Mouse (Mus musculus) intestine, embryonic 16.5 days (tissue): ENCODE results near the gene Elf5. TPM values are rescaled to one million over a fixed set of nuclear protein-coding genes. Genes with fewer than 3 reads are reported as not detected.

ENCODE experiments used
- ATAC-seq: fragments of 200-750 bp; cut with Nextera tagmentation; 2 replicates; pipeline ENCODE4 v1.8.0; 2017; ENCODE audit warnings: moderate TSS enrichment, moderate library complexity
- H3K27ac ChIP-seq: fragments of 300-500 bp; sonication (generic); 2 replicates; pipeline ENCODE4 v1.5.1; 2014; ENCODE audit warnings: mild to moderate bottlenecking, low read length
- H3K27me3 ChIP-seq: fragments of 300-500 bp; sonication (generic); replicated peaks from 2 replicates; pipeline ENCODE4 v1.6.1; 2014; ENCODE audit warnings: low read length, control low read depth, mixed read lengths; ENCODE audit not compliant: control insufficient read depth, insufficient read depth
- H3K36me3 ChIP-seq: fragments of 300-500 bp; sonication (generic); 2 replicates; pipeline ENCODE4 v1.6.1; 2014; ENCODE audit warnings: low read length, control low read depth; ENCODE audit not compliant: control insufficient read depth, insufficient read depth
- H3K4me1 ChIP-seq: fragments of 300-500 bp; sonication (generic); 2 replicates; pipeline ENCODE4 v1.6.1; 2014; ENCODE audit warnings: low read length, control low read depth, mixed read lengths; ENCODE audit not compliant: control insufficient read depth, insufficient read depth
- H3K4me2 ChIP-seq: fragments of 300-500 bp; sonication (generic); 2 replicates; pipeline ENCODE4 v1.6.1; 2014; ENCODE audit warnings: low read depth, low read length, control low read depth
- H3K4me3 ChIP-seq: fragments of 300-500 bp; sonication (generic); 2 replicates; pipeline ENCODE4 v1.5.1; 2014; ENCODE audit warnings: mild to moderate bottlenecking, low read length
- H3K9ac ChIP-seq: fragments of 300-500 bp; sonication (generic); 2 replicates; pipeline ENCODE4 v1.6.1; 2014; ENCODE audit warnings: low read depth, low read length
- H3K9me3 ChIP-seq: fragments of 300-500 bp; sonication (generic); 2 replicates; pipeline ENCODE4 v1.6.1; 2016; ENCODE audit warnings: low read length, control low read depth; ENCODE audit not compliant: control insufficient read depth
- WGBS: fragments of 180-500 bp; shearing (Covaris S2); extraction: QIAGEN DNeasy Blood & Tissue Kit; methylation state at CpG from one replicate; pipeline ENCODE4 v1.1.7; 2014; 5-methylcytosine and 5-hydroxymethylcytosine counted together
- polyA plus RNA-seq: library from polyadenylated mRNA; unstranded; fragments of >200 nt; fragmentation: Nextera tagmentation; extraction: Ambion mirVana; gene quantifications from 2 replicates; pipeline ENCODE4 v1.2.1, GENCODE M21; 2015

Gene Elf5
- polyA plus RNA-seq, 1 experiment from 2014 or later = 0.22 TPM

DNA sequence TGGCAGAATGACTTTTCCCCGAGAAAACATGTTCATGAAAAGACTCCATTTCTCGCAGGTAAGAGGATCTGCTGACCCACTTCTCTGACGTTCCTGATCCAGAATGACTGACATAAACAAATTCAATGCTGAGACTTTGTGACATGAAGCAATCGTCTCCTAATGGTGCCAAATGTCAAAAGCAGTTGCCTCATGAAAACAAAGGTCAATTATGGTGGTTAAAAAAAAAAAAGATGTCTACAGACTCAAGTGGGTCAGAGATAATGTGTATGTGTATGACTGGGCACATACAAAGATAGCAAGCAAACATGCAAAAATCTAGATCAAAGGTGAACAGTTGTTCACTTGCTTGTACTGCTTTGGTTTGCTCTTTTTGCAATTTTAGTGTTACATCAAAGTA is 82.3 kb downstream of the Elf5 start:
- Histone ChIP-seq H3K27me3 (no peaks in the 10 kb centered on the region), H3K9ac (no peak overlapping the region), H3K27ac (no peak overlapping the region), H3K4me1 (no peaks in the 10 kb centered on the region), H3K36me3 (no peaks in the 10 kb centered on the region), H3K4me2 (no peak overlapping the region), H3K4me3 (no peak overlapping the region), H3K9me3 (no peaks in the 10 kb centered on the region)
- WGBS = 66% methylated on average over 4 of the region's 4 CpGs
- ATAC-seq = peak; percentile 65; the same call in 1 of the 2 replicates

DNA sequence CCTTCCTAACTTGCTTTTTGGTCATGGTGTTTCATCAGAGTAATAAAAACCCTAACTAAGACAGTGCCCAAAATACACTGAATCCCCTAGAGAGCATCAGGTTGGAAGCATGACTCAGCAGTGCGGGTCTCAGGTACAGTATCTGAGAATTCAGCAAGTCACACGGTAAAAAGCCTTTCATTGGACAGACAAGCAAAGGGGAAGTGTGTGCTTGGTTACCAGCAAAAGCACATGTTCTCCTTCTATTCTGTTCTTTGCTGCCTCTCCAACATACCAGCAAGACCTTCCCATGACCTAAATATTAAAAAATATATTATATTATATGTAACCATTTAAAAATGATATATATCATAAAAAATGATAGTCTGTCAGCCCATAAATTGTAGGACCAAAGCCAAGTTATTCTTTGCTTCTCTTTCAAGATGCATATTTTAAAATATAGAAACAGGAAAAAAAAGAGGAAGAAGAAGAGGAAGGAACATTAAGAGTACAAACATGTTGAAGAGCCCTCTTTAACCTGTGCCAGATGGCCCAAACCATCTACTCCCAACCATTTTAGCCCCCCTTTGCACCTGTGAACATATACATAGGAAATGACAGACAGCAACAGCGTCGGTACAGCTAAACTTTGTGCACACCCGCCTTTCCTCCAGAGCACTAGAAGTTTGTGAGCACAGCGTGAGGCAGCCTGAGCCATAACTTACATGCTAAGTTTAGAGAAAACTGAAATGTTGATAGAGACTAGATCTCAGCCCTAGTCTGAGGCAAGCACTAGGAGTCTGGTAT is 84.3 kb downstream of the Elf5 start:
- H3K4me1 ChIP-seq = no peaks in the 10 kb centered on the region
- ATAC-seq = no peak
- H3K4me2 ChIP-seq = no peak overlapping the region
- H3K9ac ChIP-seq = no peak overlapping the region
- no peaks in the 10 kb centered on the region for H3K27me3 ChIP-seq
- no peaks in the 10 kb centered on the region for H3K36me3 ChIP-seq
- 70% methylated on average over 6 of the region's 6 CpGs for WGBS
- H3K9me3 ChIP-seq = no peaks in the 10 kb centered on the region
- no peak overlapping the region for H3K4me3 ChIP-seq
- H3K27ac ChIP-seq = no peak overlapping the region

Other genes with a start within 250 kb of the Elf5 start
- gene Ehf, start 108.4 kb upstream of the Elf5 start, polyA plus RNA-seq = 28.9 and 29.8 TPM in 2 replicates
- gene Cat, start 73.5 kb downstream of the Elf5 start, polyA plus RNA-seq = 169 and 195 TPM in 2 replicates
- gene Abtb2, start 154.6 kb downstream of the Elf5 start, polyA plus RNA-seq = 4.7 and 5.4 TPM in 2 replicates